Mouse (Mus musculus) limb, embryonic 14.5 days (tissue): ENCODE results near the gene I0C0044D17Rik. TPM values are rescaled to one million over a fixed set of nuclear protein-coding genes. Genes with fewer than 3 reads are reported as not detected.

Experiments
- ATAC-seq: fragments of 200-750 bp; cut with Nextera tagmentation; 2 replicates; pipeline ENCODE4 v1.8.0; 2017; ENCODE audit warnings: low read depth, moderate number of reproducible peaks, moderate TSS enrichment; ENCODE audit not compliant: low FRiP score
- DNase-seq: peaks from one replicate; pipeline ENCODE4 v3.0.0-alpha.2; 2015; ENCODE audit warnings: low spot score
- H3K27ac ChIP-seq: fragments of 300-500 bp; sonication (generic); replicated peaks from 2 replicates; pipeline ENCODE4 v1.5.1; 2014; ENCODE audit warnings: low read depth, mild to moderate bottlenecking, low read length, moderate library complexity, mixed read lengths
- H3K27me3 ChIP-seq: fragments of 300-500 bp; sonication (generic); 2 replicates; pipeline ENCODE4 v1.6.1; 2014; ENCODE audit warnings: low read length, mixed read lengths; ENCODE audit not compliant: control insufficient read depth, insufficient read depth
- H3K36me3 ChIP-seq: fragments of 300-500 bp; sonication (generic); 2 replicates; pipeline ENCODE4 v1.6.1; 2014; ENCODE audit warnings: mild to moderate bottlenecking, low read length, moderate library complexity, mixed read lengths; ENCODE audit not compliant: control insufficient read depth, insufficient read depth
- H3K4me1 ChIP-seq: fragments of 300-500 bp; sonication (generic); 2 replicates; pipeline ENCODE4 v1.6.1; 2014; ENCODE audit warnings: antibody characterized with exemption, low read length, mixed read lengths; ENCODE audit not compliant: control insufficient read depth, insufficient read depth
- H3K4me2 ChIP-seq: fragments of 300-500 bp; sonication (generic); replicated peaks from 2 replicates; pipeline ENCODE4 v1.6.1; 2014; ENCODE audit warnings: low read depth, mild to moderate bottlenecking, low read length, moderate library complexity; ENCODE audit not compliant: severe bottlenecking
- H3K4me3 ChIP-seq: fragments of 300-500 bp; sonication (generic); replicated peaks from 2 replicates; pipeline ENCODE4 v1.5.1; 2014; ENCODE audit warnings: low read length
- H3K9ac ChIP-seq: fragments of 300-500 bp; sonication (generic); 2 replicates; pipeline ENCODE4 v1.6.1; 2014; ENCODE audit warnings: mild to moderate bottlenecking, low read depth, low read length, moderate library complexity; ENCODE audit not compliant: severe bottlenecking
- H3K9me3 ChIP-seq: fragments of 300-500 bp; sonication (generic); 2 replicates; pipeline ENCODE4 v1.6.1; 2016; ENCODE audit warnings: low read length; ENCODE audit not compliant: control insufficient read depth
- POLR2A ChIP-seq: fragments of 200-500 bp; IDR thresholded peaks from 2 replicates; pipeline ENCODE4 v1.8.0; 2012; ENCODE audit warnings: inconsistent platforms, mild to moderate bottlenecking, moderate library complexity, borderline replicate concordance; ENCODE audit not compliant: insufficient read depth, insufficient read length; ENCODE audit errors: extremely low read depth
- WGBS: fragments of 180-500 bp; shearing (Covaris S2); extraction: QIAGEN DNeasy Blood & Tissue Kit; methylation state at CpG from one replicate; pipeline ENCODE4 v1.1.7; 2014; 5-methylcytosine and 5-hydroxymethylcytosine counted together
- polyA plus RNA-seq, 2 experiments: library from polyadenylated mRNA; depleted of rRNA in 1 of 2; stranded (reverse) in 1 of 2; unstranded in 1 of 2; fragments of >200 nt; fragmentation: Nextera tagmentation in 1 of 2; extraction: Ambion mirVana in 1 of 2; gene quantifications; 2 replicates each; pipeline versions ENCODE4 v1.2.1 to v1.2.3; 2012 to 2014

Gene I0C0044D17Rik
- polyA plus RNA-seq, 2 experiments = not detected

- WGBS = 24% methylated on average over 10 of the region's 10 CpGs
- no peak overlapping the region for H3K4me2 ChIP-seq
Measured at GRCm38 (mm10) chr4:98776721-98777427, 46.8 kb downstream of the I0C0044D17Rik start.

GRCm38 (mm10) chr4:98773785-98774184, 49.9 kb downstream of the I0C0044D17Rik start:
- Histone ChIP-seq H3K27me3 (no peaks in the 10 kb centered on the region), H3K27ac (no peak overlapping the region), H3K9ac (no peak overlapping the region), H3K4me2 (no peak overlapping the region), H3K36me3 (peaks cover 35% of the 10 kb centered on the region), H3K9me3 (no peaks in the 10 kb centered on the region), H3K4me3 (no peak overlapping the region), H3K4me1 (peaks cover 23% of the 10 kb centered on the region)
- WGBS = 95% methylated on average over 5 of the region's 5 CpGs
- ATAC-seq (no peak), DNase-seq (no peak)
- no peak for TF ChIP-seq POLR2A

More at GRCm38 (mm10) chr4:98776721-98777427, 46.8 kb downstream of the I0C0044D17Rik start:
- Histone ChIP-seq H3K9ac (no peak overlapping the region), H3K4me3 (no peak overlapping the region), H3K9me3 (no peaks in the 10 kb centered on the region), H3K36me3 (peaks cover 19% of the 10 kb centered on the region), H3K27ac (peak overlapping the region; percentile 43), H3K4me1 (peaks cover 38% of the 10 kb centered on the region), H3K27me3 (no peaks in the 10 kb centered on the region)
- ATAC-seq (peak; percentile 83), DNase-seq (peak; percentile 45)
- no peak for TF ChIP-seq POLR2A

Other genes with a start within 250 kb of the I0C0044D17Rik start
- gene L1td1, start 97.1 kb downstream of the I0C0044D17Rik start, polyA plus RNA-seq (2012; rRNA removed) = 0.78 and 1.6 TPM in 2 replicates
- 0.40 and 0.62 TPM in 2 replicates for gene L1td1, start 97.1 kb downstream of the I0C0044D17Rik start, polyA plus RNA-seq (2014; fragmentation: Nextera tagmentation; extraction: Ambion mirVana)
- gene Kank4, start 6.3 kb downstream of the I0C0044D17Rik start, polyA plus RNA-seq (2012; rRNA removed) = 11.6 and 12.5 TPM in 2 replicates
- 3.7 and 4.0 TPM in 2 replicates for gene Kank4, start 6.3 kb downstream of the I0C0044D17Rik start, polyA plus RNA-seq (2014; fragmentation: Nextera tagmentation; extraction: Ambion mirVana)
- gene Usp1, start 100.0 kb upstream of the I0C0044D17Rik start, polyA plus RNA-seq (2012; rRNA removed) = 64.3 and 94.8 TPM in 2 replicates
- gene Usp1, start 100.0 kb upstream of the I0C0044D17Rik start, polyA plus RNA-seq (2014; fragmentation: Nextera tagmentation; extraction: Ambion mirVana) = 106 and 109 TPM in 2 replicates
- 0.04 TPM in 1 of 2 replicates, not detected in the other for gene Angptl3, start 207.1 kb upstream of the I0C0044D17Rik start, polyA plus RNA-seq (2012; rRNA removed)
- 0.75 and 0.98 TPM in 2 replicates for gene Angptl3, start 207.1 kb upstream of the I0C0044D17Rik start, polyA plus RNA-seq (2014; fragmentation: Nextera tagmentation; extraction: Ambion mirVana)